Mouse (Mus musculus): ENCODE results near the gene Cypt3.

The Cypt3 gene

GRCm38 (mm10) chrX:153558293-153558692, at the start of gene Cypt3:
TSS of gene Cypt3 (plus strand) at chrX:153558593.
- DNase-seq: no peak

- DNase-seq: no peak
Measured at GRCm38 (mm10) chrX:153515491-153515890, 42.9 kb upstream of the Cypt3 start.

GRCm38 (mm10) chrX:153528399-153528798, 30.0 kb upstream of the Cypt3 start:
- no peak for DNase-seq

- DNase-seq: no peak
Measured at GRCm38 (mm10) chrX:153556634-153557033, 1.8 kb upstream of the Cypt3 start.

GRCm38 (mm10) chrX:153564650-153565049, 6.3 kb downstream of the Cypt3 start:
- DNase-seq: no peak

GRCm38 (mm10) chrX:153599583-153599982, 41.2 kb downstream of the Cypt3 start:
- DNase-seq: no peak
